Mouse (Mus musculus) ES-Bruce4 (cell line): ENCODE data around the gene Aaas. TPM values are rescaled to one million over a fixed set of nuclear protein-coding genes. Genes with fewer than 3 reads are reported as not detected.

Source experiments
- H3K27ac ChIP-seq: 2 replicates; pipeline ENCODE4 v1.5.1; 2012; ENCODE audit warnings: low read length, inconsistent platforms; ENCODE audit not compliant: insufficient read depth
- H3K27me3 ChIP-seq: 2 replicates; pipeline ENCODE4 v1.6.1; 2012; ENCODE audit warnings: mild to moderate bottlenecking, low read length, inconsistent platforms; ENCODE audit not compliant: control insufficient read depth, poor library complexity, insufficient read depth, severe bottlenecking
- H3K36me3 ChIP-seq: 2 replicates; pipeline ENCODE4 v1.6.1; 2012; ENCODE audit warnings: inconsistent platforms, mild to moderate bottlenecking, low read length, moderate library complexity; ENCODE audit not compliant: control insufficient read depth, poor library complexity, insufficient read depth, severe bottlenecking
- H3K4me1 ChIP-seq: one replicate; pipeline ENCODE4 v1.8.1; 2011; ENCODE audit warnings: low read length; ENCODE audit not compliant: control insufficient read depth, insufficient read depth
- H3K4me3 ChIP-seq: 2 replicates; pipeline ENCODE4 v1.5.1; 2011; ENCODE audit warnings: low read depth, mild to moderate bottlenecking, low read length
- H3K9ac ChIP-seq: 2 replicates; pipeline ENCODE4 v1.6.1; 2012; ENCODE audit warnings: low read depth, mild to moderate bottlenecking, inconsistent platforms; ENCODE audit not compliant: poor library complexity, severe bottlenecking
- H3K9me3 ChIP-seq: replicated peaks from 2 replicates; pipeline ENCODE4 v1.6.1; 2012; ENCODE audit warnings: mild to moderate bottlenecking, low read length, inconsistent platforms; ENCODE audit not compliant: control insufficient read depth, poor library complexity, insufficient read depth, severe bottlenecking
- CTCF ChIP-seq: IDR thresholded peaks from one replicate; pipeline ENCODE4 v1.8.1; 2011; ENCODE audit warnings: low read depth, low read length
- EP300 ChIP-seq: IDR thresholded peaks from 2 replicates; pipeline ENCODE4 v1.6.1; 2011; ENCODE audit warnings: low read depth, low read length; ENCODE audit not compliant: insufficient read depth
- POLR2A ChIP-seq: IDR thresholded peaks from one replicate; pipeline ENCODE4 v1.8.1; 2011; ENCODE audit warnings: low read length; ENCODE audit not compliant: insufficient read depth
- polyA plus RNA-seq: library from polyadenylated mRNA; stranded (reverse); fragments of >200 nt; gene quantifications from 2 replicates; pipeline ENCODE4 v1.2.4, GENCODE M21; 2011; ENCODE audit warnings: low read depth; ENCODE audit not compliant: missing spikeins, insufficient read depth, insufficient read length

The Aaas gene
- polyA plus RNA-seq, 1 experiment = 196 TPM

DNA sequence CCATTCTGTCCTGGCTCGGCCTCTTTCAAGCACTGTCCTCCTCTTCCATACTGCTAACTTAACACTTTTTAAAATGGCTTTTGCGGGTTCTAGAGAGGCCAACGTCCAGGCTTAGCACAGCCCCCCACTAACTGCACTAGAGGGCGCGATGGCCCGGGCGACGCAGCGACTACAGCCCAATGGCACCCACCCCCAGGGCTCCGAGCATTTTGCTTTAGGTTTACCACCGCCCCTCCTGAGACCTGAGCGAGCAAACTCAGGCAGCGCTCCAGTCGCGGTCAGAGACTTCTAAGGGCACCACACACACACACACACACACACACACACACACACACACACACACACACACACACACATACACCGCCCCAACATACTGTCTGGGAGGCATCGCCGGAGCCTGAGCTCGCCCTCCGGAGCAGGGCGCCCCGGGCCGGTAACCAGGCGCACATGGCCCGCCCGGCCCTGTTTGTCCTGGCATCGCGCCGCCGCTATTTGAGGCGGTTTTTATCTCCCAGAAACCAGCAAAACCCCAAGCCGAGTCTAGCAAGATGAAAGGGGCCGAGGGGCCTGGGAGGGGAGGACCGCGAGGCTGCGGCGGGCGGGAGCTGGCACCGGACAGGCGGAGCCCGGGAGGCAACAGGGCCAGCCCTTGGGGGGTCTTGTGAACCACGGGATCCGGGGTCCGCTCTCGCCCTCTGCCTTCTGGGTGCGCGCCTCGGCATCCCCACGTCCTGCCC is 4.7 kb upstream of the Aaas start:
- Histone ChIP-seq H3K27ac (no peak overlapping the region), H3K4me1 (no peaks in the 10 kb centered on the region), H3K36me3 (no peaks in the 10 kb centered on the region), H3K9ac (peak overlapping the region; percentile 91), H3K9me3 (no peaks in the 10 kb centered on the region), H3K4me3 (peak overlapping the region; percentile 74), H3K27me3 (no peaks in the 10 kb centered on the region)
- TF ChIP-seq POLR2A = no peak
- TF ChIP-seq CTCF = peak; percentile 43
- no peak for TF ChIP-seq EP300

DNA sequence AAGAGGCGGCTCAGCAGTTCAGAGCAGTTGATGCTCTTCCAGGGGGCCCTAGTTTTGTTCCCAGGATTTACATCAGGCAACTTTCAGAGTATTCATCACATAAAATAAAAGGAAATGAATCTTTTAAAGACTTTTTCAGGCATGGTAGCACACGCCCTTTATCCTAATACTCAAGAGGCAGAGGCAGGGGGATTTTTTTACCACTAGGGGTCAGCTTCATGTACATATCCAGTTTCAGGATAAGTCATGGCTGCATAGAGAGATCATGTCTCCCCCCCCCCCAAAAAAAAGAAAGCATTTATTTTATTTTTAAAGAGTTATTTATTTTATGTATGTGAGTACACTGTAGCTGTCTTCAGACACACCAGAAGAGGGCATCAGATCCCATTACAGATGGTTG is 3.4 kb upstream of the Aaas start:
- Histone ChIP-seq H3K36me3 (no peaks in the 10 kb centered on the region; the same call in 1 of the 2 replicates), H3K4me1 (no peaks in the 10 kb centered on the region), H3K4me3 (no peak overlapping the region), H3K27me3 (no peaks in the 10 kb centered on the region), H3K9ac (no peak overlapping the region), H3K27ac (no peak overlapping the region), H3K9me3 (no peaks in the 10 kb centered on the region)
- TF ChIP-seq POLR2A = no peak
- no peak for TF ChIP-seq CTCF
- no peak for TF ChIP-seq EP300

DNA sequence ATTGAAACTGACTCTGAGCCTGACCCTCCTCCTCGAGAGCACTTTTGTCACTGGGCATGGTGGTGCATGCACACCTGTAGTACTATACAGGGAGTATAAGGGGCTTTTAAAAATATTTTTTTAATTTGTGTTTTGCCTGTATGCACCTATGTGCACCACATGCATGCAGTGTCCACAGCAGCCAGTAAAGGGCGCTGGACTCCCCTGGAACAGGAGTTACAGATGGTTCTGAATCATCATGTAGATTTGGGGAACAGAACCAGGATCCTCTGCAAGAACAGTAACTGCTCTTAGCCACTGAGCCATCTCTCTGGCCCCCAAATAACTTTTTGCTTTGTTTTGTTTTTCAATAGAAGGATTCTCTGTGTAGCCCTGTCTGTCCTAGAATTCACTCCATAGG is 1.6 kb upstream of the Aaas start:
- H3K4me3 ChIP-seq = no peak overlapping the region
- TF ChIP-seq CTCF (peak; percentile 50), EP300 (no peak)
- H3K4me1 ChIP-seq = no peaks in the 10 kb centered on the region

DNA sequence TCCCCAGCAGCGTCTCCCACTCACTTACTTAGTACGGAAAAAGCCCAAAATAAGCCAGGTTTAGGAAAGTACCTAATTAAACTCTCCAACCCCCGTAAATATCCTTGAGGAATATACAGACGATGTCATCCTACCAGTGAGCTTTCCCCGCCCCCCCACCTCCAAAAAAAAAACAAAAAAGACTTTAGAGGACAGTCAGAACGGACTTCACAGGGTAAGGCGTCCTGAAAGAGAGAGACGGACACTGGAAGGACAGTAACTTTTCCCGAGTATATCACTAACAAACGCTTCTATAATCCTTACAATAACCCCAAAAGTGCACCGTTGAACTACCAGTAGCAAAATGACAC is 346 bp upstream of the Aaas start:
- Histone ChIP-seq H3K9ac (peak overlapping the region; percentile 57), H3K4me3 (peak overlapping the region; percentile 28), H3K27ac (peak overlapping the region; percentile 15; the same call in 1 of the 2 replicates), H3K9me3 (no peaks in the 10 kb centered on the region), H3K27me3 (no peaks in the 10 kb centered on the region), H3K36me3 (peaks cover 18% of the 10 kb centered on the region), H3K4me1 (no peaks in the 10 kb centered on the region)
- TF ChIP-seq CTCF (no peak), EP300 (no peak), POLR2A (no peak)

More for the DNA sequence above, 1.6 kb upstream of the Aaas start:
- no peaks in the 10 kb centered on the region for H3K27me3 ChIP-seq
- no peaks in the 10 kb centered on the region for H3K9me3 ChIP-seq
- H3K9ac ChIP-seq = no peak overlapping the region
- H3K27ac ChIP-seq = no peak overlapping the region
- H3K36me3 ChIP-seq = peaks cover 7% of the 10 kb centered on the region

DNA sequence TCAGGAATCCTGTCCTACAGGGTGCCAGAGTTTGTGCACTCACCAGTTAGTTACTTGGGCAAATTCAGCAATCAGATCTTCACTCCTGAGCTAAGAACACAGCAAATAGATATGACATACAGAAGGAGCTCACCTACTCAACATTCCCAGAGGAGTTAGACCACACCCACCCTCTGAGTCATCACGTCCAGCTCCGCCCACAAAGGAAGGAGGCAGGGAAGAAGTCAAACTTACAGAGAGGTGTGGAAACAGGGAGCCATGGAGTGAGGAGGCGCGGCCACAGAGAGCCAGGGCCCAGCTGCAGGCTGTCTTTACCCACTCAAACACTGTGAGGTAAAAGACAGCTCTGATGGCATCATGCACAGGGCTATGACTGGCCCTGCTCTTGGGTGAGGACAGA is 4.1 kb downstream of the Aaas start:
- TF ChIP-seq EP300 (no peak), CTCF (no peak), POLR2A (no peak)
- Histone ChIP-seq H3K27me3 (no peaks in the 10 kb centered on the region), H3K9ac (no peak overlapping the region), H3K4me3 (no peak overlapping the region), H3K9me3 (no peaks in the 10 kb centered on the region), H3K36me3 (peaks cover 38% of the 10 kb centered on the region), H3K27ac (no peak overlapping the region), H3K4me1 (no peaks in the 10 kb centered on the region)

DNA sequence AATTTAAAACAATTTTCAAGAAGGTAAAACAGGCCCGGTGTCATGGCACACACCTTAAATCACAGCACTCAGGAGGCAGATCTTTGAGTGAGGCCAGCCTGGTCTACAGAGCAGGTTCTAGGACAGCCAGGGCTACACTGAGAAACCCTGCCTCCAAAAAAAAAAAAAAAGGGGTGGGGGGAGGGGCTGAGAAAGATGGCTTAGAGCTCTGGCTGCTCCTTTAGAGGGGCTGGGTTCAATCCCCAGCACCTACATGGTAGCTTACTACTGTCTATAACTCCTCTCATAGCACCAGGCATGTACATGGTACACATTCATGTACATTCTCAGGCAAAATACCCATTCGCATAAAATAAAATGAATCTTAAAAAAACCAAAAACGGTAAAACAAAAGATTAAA is 6.1 kb downstream of the Aaas start:
- peaks cover 48% of the 10 kb centered on the region for H3K36me3 ChIP-seq
- no peak overlapping the region for H3K9ac ChIP-seq
- H3K9me3 ChIP-seq = no peaks in the 10 kb centered on the region
- H3K4me3 ChIP-seq = no peak overlapping the region
- H3K27me3 ChIP-seq = no peaks in the 10 kb centered on the region
- no peaks in the 10 kb centered on the region for H3K4me1 ChIP-seq
- no peak for TF ChIP-seq EP300
- TF ChIP-seq CTCF = no peak
- TF ChIP-seq POLR2A = no peak
- no peak overlapping the region for H3K27ac ChIP-seq
